1 mouse cellular context compared by ENCODE assay signal in the genomic region with DNA sequence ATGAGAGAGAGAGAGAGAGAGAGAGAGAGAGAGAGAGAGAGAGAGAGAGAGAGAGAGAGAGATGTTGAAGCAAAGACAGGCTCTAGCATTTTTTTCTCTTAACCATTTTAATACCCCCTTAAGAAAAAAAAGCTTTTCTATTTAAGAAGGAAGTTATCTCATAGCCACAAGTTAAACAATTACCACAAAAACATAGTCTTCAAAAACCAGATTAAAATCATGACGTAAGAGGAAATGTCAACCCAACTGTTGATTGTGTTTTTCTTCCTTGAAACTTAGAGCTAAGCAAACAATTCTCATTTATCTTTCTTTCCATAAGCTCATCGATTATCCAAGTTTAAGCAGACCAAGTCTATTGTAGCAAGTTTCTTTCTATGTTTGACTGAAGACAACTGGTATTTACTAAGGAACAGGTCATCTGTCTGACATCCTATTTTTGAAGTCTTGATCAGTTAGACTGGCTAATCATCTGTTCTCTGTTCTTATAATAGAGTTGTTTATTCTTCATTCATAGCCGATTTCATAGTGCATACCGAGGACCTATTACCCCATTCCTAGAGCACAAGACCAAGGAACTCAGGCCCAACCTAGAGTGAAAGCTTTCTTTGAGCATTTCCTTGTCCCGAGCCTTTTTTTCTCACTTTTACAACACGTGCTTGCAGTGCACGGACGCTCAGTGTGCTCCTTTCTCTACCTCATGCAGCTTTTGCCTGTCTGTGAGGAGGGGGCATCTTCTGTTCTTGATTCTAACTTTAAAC.
TF ChIP-seq lines count a peak whose summit lies in the region.

No protein-coding gene starts in this region.

TF ChIP-seq in MEL, 35 proteins besides CTCF, POLR2A, EP300 and RAD21 (continued from another document):
- TF ChIP-seq KAT2A (conservative IDR thresholded peaks at IDR 0.05; ENCODE audit: low read depth, low read length), result no peak
- TF ChIP-seq ZMIZ1 (IDR thresholded peaks at IDR 0.05; ENCODE audit: low read depth, low read length), result no peak
- no peak for TF ChIP-seq USF2 (IDR thresholded peaks at IDR 0.05; ENCODE audit: borderline replicate concordance in 1 of 2, insufficient read depth in 1 of 2, low read depth in 1 of 2, low read length in 2 of 2)
- no peak for TF ChIP-seq MAZ (IDR thresholded peaks at IDR 0.05; ENCODE audit: low read depth, low read length)
